Mouse (Mus musculus) layer of hippocampus, adult 2 months (tissue): ENCODE results near the gene Slc6a1. TPM values are rescaled to one million over a fixed set of nuclear protein-coding genes. Genes with fewer than 3 reads are reported as not detected.

Experiments used
- DNase-seq, 2 experiments: peaks; one replicate each; pipeline ENCODE4 v3.0.0; 2022; ENCODE audit warnings: low spot score in 2 of 2
- H3K27ac ChIP-seq: fragments of 200-600 bp; 2 replicates; pipeline ENCODE4 v1.8.1; 2022
- H3K4me3 ChIP-seq: fragments of 200-600 bp; 2 replicates; pipeline ENCODE4 v1.8.1; 2022; ENCODE audit warnings: mild to moderate bottlenecking
- CTCF ChIP-seq: fragments of 200-600 bp; conservative IDR thresholded peaks from 2 replicates; pipeline ENCODE4 v1.8.1; 2022; ENCODE audit warnings: antibody characterized with exemption, mild to moderate bottlenecking, moderate library complexity
- total RNA-seq, 2 experiments: library from RNA; stranded (reverse); gene quantifications; 2 replicates each; pipeline ENCODE4 v1.2.3; 2021

The Slc6a1 gene
- total RNA-seq, 2 experiments from 2014 or later = 282 to 286 TPM

GRCm38 (mm10) chr6:114270799-114271198 is 11.6 kb upstream of the Slc6a1 start:
- H3K27ac ChIP-seq = no peak overlapping the region
- no peak for DNase-seq
- no peak for TF ChIP-seq CTCF
- H3K4me3 ChIP-seq = no peak overlapping the region

GRCm38 (mm10) chr6:114272279-114272678 is 10.2 kb upstream of the Slc6a1 start:
- H3K4me3 ChIP-seq = no peak overlapping the region
- no peak for TF ChIP-seq CTCF
- peak in 1 of 2 experiments; percentile 35 for DNase-seq
- H3K27ac ChIP-seq = no peak overlapping the region

- DNase-seq = no peak
- Histone ChIP-seq H3K27ac (no peak overlapping the region), H3K4me3 (no peak overlapping the region)
- no peak for TF ChIP-seq CTCF
Measured at GRCm38 (mm10) chr6:114273997-114274728, 8.3 kb upstream of the Slc6a1 start.

- peak; percentile 70 for TF ChIP-seq CTCF
- DNase-seq = no peak
- Histone ChIP-seq H3K4me3 (no peak overlapping the region), H3K27ac (no peak overlapping the region)
Measured at GRCm38 (mm10) chr6:114275800-114276199, 6.6 kb upstream of the Slc6a1 start.

- Histone ChIP-seq H3K27ac (peak overlapping the region; percentile 90), H3K4me3 (peak overlapping the region; percentile 64)
- DNase-seq = no peak
- TF ChIP-seq CTCF = no peak
Measured at GRCm38 (mm10) chr6:114283278-114283770, 889 bp downstream of the Slc6a1 start.

GRCm38 (mm10) chr6:114283927-114284703 is 1.7 kb downstream of the Slc6a1 start:
- peak overlapping the region; percentile 64 for H3K4me3 ChIP-seq
- DNase-seq = peak in 1 of 2 experiments; percentile 68
- peak overlapping the region; percentile 90 for H3K27ac ChIP-seq
- TF ChIP-seq CTCF = no peak

GRCm38 (mm10) chr6:114285424-114285823 is 3.0 kb downstream of the Slc6a1 start:
- Histone ChIP-seq H3K4me3 (peak overlapping the region; percentile 64; the same call in 1 of the 2 replicates), H3K27ac (peak overlapping the region; percentile 90)
- DNase-seq = no peak
- no peak for TF ChIP-seq CTCF

GRCm38 (mm10) chr6:114289106-114289505 is 6.7 kb downstream of the Slc6a1 start:
- peak overlapping the region; percentile 91 for H3K27ac ChIP-seq
- DNase-seq = no peak
- TF ChIP-seq CTCF = no peak
- no peak overlapping the region; the same call in 1 of the 2 replicates for H3K4me3 ChIP-seq

GRCm38 (mm10) chr6:114290184-114290583 is 7.7 kb downstream of the Slc6a1 start:
- peak overlapping the region; percentile 8; the same call in 1 of the 2 replicates for H3K4me3 ChIP-seq
- peak; percentile 78 to 86 for DNase-seq
- H3K27ac ChIP-seq = peak overlapping the region; percentile 91
- peak; percentile 31 for TF ChIP-seq CTCF

- H3K4me3 ChIP-seq = no peak overlapping the region; the same call in 1 of the 2 replicates
- DNase-seq = no peak
- no peak for TF ChIP-seq CTCF
- peak overlapping the region; percentile 91 for H3K27ac ChIP-seq
Measured at GRCm38 (mm10) chr6:114290929-114291328, 8.5 kb downstream of the Slc6a1 start.

- TF ChIP-seq CTCF = no peak
- Histone ChIP-seq H3K4me3 (no peak overlapping the region), H3K27ac (peak overlapping the region; percentile 91)
- no peak for DNase-seq
Measured at GRCm38 (mm10) chr6:114291396-114291795, 9.0 kb downstream of the Slc6a1 start.

- no peak for TF ChIP-seq CTCF
- no peak overlapping the region for H3K4me3 ChIP-seq
- no peak for DNase-seq
- peak overlapping the region; percentile 91 for H3K27ac ChIP-seq
Measured at GRCm38 (mm10) chr6:114293511-114293910, 11.1 kb downstream of the Slc6a1 start.

GRCm38 (mm10) chr6:114295086-114295485 is 12.7 kb downstream of the Slc6a1 start:
- no peak for DNase-seq
- Histone ChIP-seq H3K27ac (0 out of 2 replicates have a peak overlapping the region, but pooled peaks have one; percentile 3), H3K4me3 (no peak overlapping the region)
- no peak for TF ChIP-seq CTCF
